Comparison of ENCODE assay signal across 9 mouse cellular contexts in the genomic region with DNA sequence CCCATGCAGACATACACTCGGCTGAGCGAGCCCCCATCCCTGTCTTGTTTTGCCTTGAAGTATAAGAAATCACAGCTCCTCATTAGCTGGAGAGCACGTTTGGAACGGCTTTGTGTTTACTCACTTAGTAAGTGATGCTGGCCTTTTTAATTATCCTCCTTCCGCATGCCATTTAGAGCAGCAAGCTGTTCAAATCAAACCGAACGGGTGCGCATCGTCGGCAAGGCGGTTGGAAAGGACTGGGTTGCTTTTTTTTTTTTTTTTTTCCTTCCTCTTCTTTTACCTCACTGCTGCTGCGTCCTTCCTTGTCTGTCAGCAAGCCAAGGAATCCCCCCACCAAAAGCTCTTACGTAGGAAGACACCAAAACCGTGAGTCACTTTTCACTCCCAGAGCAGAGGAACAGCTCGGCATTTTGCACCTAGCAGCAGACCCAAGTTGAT.
DNase-seq lines count a peak whose midpoint lies in the region; ATAC-seq and TF ChIP-seq lines count a peak whose summit lies in the region.
"Had no signal": no experiment of that assay in that cellular context is flagged by ENCODE, and none has a peak within 500 bp of the region (broad histone marks: within the 10 kb centered on the region; RNA-seq: fewer than 3 reads in every experiment).

No protein-coding gene starts in this region.

- no peak for TF ChIP-seq CTCF in heart, adult 2 months (IDR thresholded peaks at IDR 0.05)

- H3K27ac ChIP-seq in heart, embryonic 10.5 days: no peak overlapping the region
- no peak overlapping the region for H3K27ac ChIP-seq in heart, adult 2 months
- peak overlapping the region; percentile 69 for H3K27ac ChIP-seq in forebrain, embryonic 16.5 days (ENCODE audit: low read length)
- H3K27ac ChIP-seq in kidney, embryonic 15.5 days: no peak overlapping the region

- H3K4me1 ChIP-seq in heart, embryonic 10.5 days: peaks cover 13% of the 10 kb centered on the region; the same call in 1 of the 2 replicates
- no peaks in the 10 kb centered on the region for H3K4me1 ChIP-seq in heart, adult 2 months (ENCODE audit: control insufficient read depth, insufficient read depth, low read length)
- H3K4me1 ChIP-seq in forebrain, embryonic 16.5 days (replicated peaks; ENCODE audit: control insufficient read depth, insufficient read depth, low read length): peaks cover 40% of the 10 kb centered on the region
- H3K4me1 ChIP-seq in kidney, embryonic 15.5 days: no peaks in the 10 kb centered on the region

- TF ChIP-seq EP300 in heart, adult 2 months (IDR thresholded peaks at IDR 0.05; ENCODE audit: insufficient read depth, low read depth, low read length): no peak

- H3K79me2 ChIP-seq in heart, adult 2 months (replicated peaks; ENCODE audit: control insufficient read depth, insufficient read depth, low read length): no peaks in the 10 kb centered on the region

- no peaks in the 10 kb centered on the region for H3K9me3 ChIP-seq in heart, embryonic 10.5 days
- no peaks in the 10 kb centered on the region for H3K9me3 ChIP-seq in forebrain, embryonic 16.5 days (ENCODE audit: control insufficient read depth, low read length)
- no peaks in the 10 kb centered on the region for H3K9me3 ChIP-seq in kidney, embryonic 15.5 days (replicated peaks)

- peak; percentile 14 for DNase-seq in heart, embryonic 10.5 days (ENCODE audit: low spot score)
- no peak for DNase-seq in heart, adult 2 months
- peak; percentile 20 to 44 for DNase-seq in left cerebral cortex, postnatal 25 days (ENCODE audit: low spot score in 2 of 2)
- DNase-seq in right cerebral cortex, adult 18-20 months: peak; percentile 28
- no peak for DNase-seq in adrenal gland, postnatal 10 days
- DNase-seq: kidney, adult 11 months had no signal

- peaks cover 22% of the 10 kb centered on the region for H3K27me3 ChIP-seq in heart, embryonic 10.5 days (ENCODE audit: insufficient read depth, poor library complexity, severe bottlenecking)
- no peaks in the 10 kb centered on the region; the same call in 1 of the 2 replicates for H3K27me3 ChIP-seq in heart, adult 2 months (ENCODE audit: control insufficient read depth, insufficient read depth, low read length)
- H3K27me3 ChIP-seq in forebrain, embryonic 16.5 days (replicated peaks; ENCODE audit: control insufficient read depth, insufficient read depth, low read length): peaks cover 9% of the 10 kb centered on the region; the same call in 1 of the 2 replicates
- no peaks in the 10 kb centered on the region for H3K27me3 ChIP-seq in kidney, embryonic 15.5 days

- H3K4me3 ChIP-seq in heart, embryonic 10.5 days: no peak overlapping the region
- no peak overlapping the region for H3K4me3 ChIP-seq in heart, adult 2 months
- H3K4me3 ChIP-seq in forebrain, embryonic 16.5 days (replicated peaks; ENCODE audit: low read length): peak overlapping the region; percentile 38
- no peak overlapping the region for H3K4me3 ChIP-seq in kidney, embryonic 15.5 days (replicated peaks)

- intact Hi-C loops in heart, adult 2 months (cut with DNase I): no loop called here
- intact Hi-C loops in left cerebral cortex, postnatal 25 days (cut with DNase I): no loop called here

- no peaks in the 10 kb centered on the region for H3K36me3 ChIP-seq in heart, embryonic 10.5 days
- H3K36me3 ChIP-seq in heart, adult 2 months (ENCODE audit: control insufficient read depth, insufficient read depth, low read length): no peaks in the 10 kb centered on the region
- H3K36me3 ChIP-seq in forebrain, embryonic 16.5 days (ENCODE audit: control insufficient read depth, insufficient read depth): no peaks in the 10 kb centered on the region
- no peaks in the 10 kb centered on the region for H3K36me3 ChIP-seq in kidney, embryonic 15.5 days

- ATAC-seq in forebrain, embryonic 16.5 days: peak; percentile 56
- no peak for ATAC-seq in inflammation-experienced regulatory T-cells, adult 6 months
- no peak for ATAC-seq in kidney, embryonic 15.5 days (replicated peaks; ENCODE audit: low FRiP score)

- 83% methylated on average over 15 of the region's 15 CpGs for WGBS in heart, embryonic 10.5 days
- 71% methylated on average over 15 of the region's 15 CpGs for WGBS in heart, adult 2 months
- WGBS in forebrain, embryonic 16.5 days: 7% methylated on average over 15 of the region's 15 CpGs
- WGBS in kidney, embryonic 15.5 days: 76% methylated on average over 15 of the region's 15 CpGs

- H3K9ac ChIP-seq in heart, adult 2 months (ENCODE audit: low read depth, low read length): no peak overlapping the region
- H3K9ac ChIP-seq in forebrain, embryonic 16.5 days (replicated peaks; ENCODE audit: low read depth, low read length): peak overlapping the region; percentile 40
- no peak overlapping the region for H3K9ac ChIP-seq in kidney, embryonic 15.5 days

- TF ChIP-seq POLR2A in heart, adult 2 months (IDR thresholded peaks at IDR 0.05; ENCODE audit: insufficient read depth, low read depth, low read length): no peak

- H3K4me2 ChIP-seq in forebrain, embryonic 16.5 days (ENCODE audit: low read length): peak overlapping the region; percentile 59
- H3K4me2 ChIP-seq in kidney, embryonic 15.5 days: no peak overlapping the region

Comparison
In these comparisons a context has a peak if more than half of its experiments do, and no peak if none do; other contexts are left out.
1. DNase-seq: peak in heart, embryonic 10.5 days (single experiment), left cerebral cortex, postnatal 25 days (2 of 2) and right cerebral cortex, adult 18-20 months (single experiment); none in heart, adult 2 months (0 of 2) and adrenal gland, postnatal 10 days (single experiment).